Mouse (Mus musculus) MEL (cell line): ENCODE data around the gene Cdc123. TPM values are rescaled to one million over a fixed set of nuclear protein-coding genes. Genes with fewer than 3 reads are reported as not detected.

ENCODE experiments used
- DNase-seq: peaks from one replicate; pipeline ENCODE4 v3.0.0; 2011; ENCODE audit warnings: low read depth, low spot score
- H3K27ac ChIP-seq: 2 replicates; pipeline ENCODE4 v1.5.1; 2012; ENCODE audit warnings: low read depth, mild to moderate bottlenecking, control low read depth, low read length, moderate library complexity; ENCODE audit not compliant: control insufficient read depth
- H3K27me3 ChIP-seq, 2 experiments: fragments of 150-350 bp in 1 of 2; sonication (generic) in 1 of 2; 2 replicates each; pipeline ENCODE4 v1.6.1; 2012; ENCODE audit warnings: low read length in 2 of 2, mild to moderate bottlenecking in 2 of 2, improper control_type of control experiment in 1 of 2, moderate library complexity in 1 of 2; ENCODE audit not compliant: insufficient read depth in 2 of 2, control insufficient read depth in 1 of 2
- H3K36me3 ChIP-seq, 2 experiments: 2 replicates each; pipeline ENCODE4 v1.6.1; 2012 to 2014; ENCODE audit warnings: low read length in 2 of 2, improper control_type of control experiment in 1 of 2, inconsistent platforms in 1 of 2, mild to moderate bottlenecking in 1 of 2; ENCODE audit not compliant: insufficient read depth in 2 of 2, control insufficient read depth in 1 of 2
- H3K4me1 ChIP-seq, 2 experiments: fragments of 150-350 bp in 1 of 2; sonication (generic) in 1 of 2; 2 replicates each; pipeline ENCODE4 v1.6.1; 2012; ENCODE audit warnings: low read length in 2 of 2, improper control_type of control experiment in 1 of 2, mild to moderate bottlenecking in 1 of 2; ENCODE audit not compliant: insufficient read depth in 2 of 2, control insufficient read depth in 1 of 2
- H3K4me3 ChIP-seq, 2 experiments: fragments of 150-350 bp in 1 of 2; sonication (generic) in 1 of 2; 2 replicates each; pipeline ENCODE4 v1.5.1; 2012; ENCODE audit warnings: low read depth in 2 of 2, low read length in 2 of 2, mild to moderate bottlenecking in 2 of 2, moderate library complexity in 2 of 2, control low read depth in 1 of 2, improper control_type of control experiment in 1 of 2; ENCODE audit not compliant: control insufficient read depth in 1 of 2, insufficient read depth in 1 of 2
- H3K79me2 ChIP-seq: 2 replicates; pipeline ENCODE4 v1.6.1; 2012; ENCODE audit warnings: mild to moderate bottlenecking, low read length, moderate library complexity; ENCODE audit not compliant: control insufficient read depth, poor library complexity, insufficient read depth
- H3K9ac ChIP-seq: 2 replicates; pipeline ENCODE4 v1.6.1; 2012; ENCODE audit warnings: low read depth, mild to moderate bottlenecking, control low read depth, low read length, moderate library complexity; ENCODE audit not compliant: control insufficient read depth, poor library complexity, severe bottlenecking
- H3K9me3 ChIP-seq: fragments of 150-350 bp; sonication (generic); replicated peaks from 2 replicates; pipeline ENCODE4 v1.6.1; 2012; ENCODE audit warnings: mild to moderate bottlenecking, low read length, improper control_type of control experiment, moderate library complexity; ENCODE audit not compliant: insufficient read depth
- CHD1 ChIP-seq: IDR thresholded peaks from 2 replicates; pipeline ENCODE4 v1.6.1; 2012; ENCODE audit warnings: low read depth, mild to moderate bottlenecking, inconsistent platforms, low read length, improper control_type of control experiment
- CHD2 ChIP-seq: IDR thresholded peaks from 2 replicates; pipeline ENCODE4 v1.6.1; 2011; ENCODE audit warnings: low read length, improper control_type of control experiment
- ELF1 ChIP-seq: IDR thresholded peaks from 2 replicates; pipeline ENCODE4 v1.6.1; 2014; ENCODE audit warnings: low read depth, mild to moderate bottlenecking, inconsistent platforms, low read length, improper control_type of control experiment, moderate library complexity
- EP300 ChIP-seq, 2 experiments: IDR thresholded peaks; 2 replicates each; pipeline ENCODE4 v1.6.1; 2011; ENCODE audit warnings: improper control_type of control experiment in 2 of 2, low read length in 2 of 2, low read depth in 1 of 2, mild to moderate bottlenecking in 1 of 2
- ETS1 ChIP-seq: IDR thresholded peaks from 2 replicates; pipeline ENCODE4 v1.6.1; 2012; ENCODE audit warnings: low read depth, mild to moderate bottlenecking, inconsistent platforms, low read length, improper control_type of control experiment, moderate library complexity
- GABPA ChIP-seq: IDR thresholded peaks from 2 replicates; pipeline ENCODE4 v1.6.1; 2012; ENCODE audit warnings: low read depth, mild to moderate bottlenecking, inconsistent platforms, low read length, improper control_type of control experiment, moderate library complexity
- GATA1 ChIP-seq: IDR thresholded peaks from 2 replicates; pipeline ENCODE4 v1.6.1; 2011; ENCODE audit warnings: low read depth, low read length, improper control_type of control experiment
- HCFC1 ChIP-seq: IDR thresholded peaks from 2 replicates; pipeline ENCODE4 v1.6.1; 2012; ENCODE audit warnings: low read depth, mild to moderate bottlenecking, inconsistent platforms, low read length, improper control_type of control experiment, moderate library complexity
- KAT2A ChIP-seq: conservative IDR thresholded peaks from 2 replicates; pipeline ENCODE4 v1.6.1; 2012; ENCODE audit warnings: low read depth, low read length, improper control_type of control experiment, inconsistent platforms
- MAFK ChIP-seq: IDR thresholded peaks from 2 replicates; pipeline ENCODE4 v1.6.1; 2011; ENCODE audit warnings: low read depth, mild to moderate bottlenecking, low read length, improper control_type of control experiment, borderline replicate concordance
- MAZ ChIP-seq: IDR thresholded peaks from 2 replicates; pipeline ENCODE4 v1.6.1; 2012; ENCODE audit warnings: low read depth, mild to moderate bottlenecking, inconsistent platforms, low read length, improper control_type of control experiment
- MEF2A ChIP-seq: IDR thresholded peaks from 2 replicates; pipeline ENCODE4 v1.6.1; 2014; ENCODE audit warnings: low read depth, mild to moderate bottlenecking, inconsistent platforms, low read length, improper control_type of control experiment; ENCODE audit not compliant: poor library complexity, insufficient replicate concordance, severe bottlenecking; ENCODE audit errors: extremely low read depth
- MXI1 ChIP-seq: IDR thresholded peaks from 2 replicates; pipeline ENCODE4 v1.6.1; 2011; ENCODE audit warnings: mild to moderate bottlenecking, low read depth, low read length, improper control_type of control experiment
- MYB ChIP-seq: IDR thresholded peaks from 2 replicates; pipeline ENCODE4 v1.6.1; 2011; ENCODE audit warnings: mild to moderate bottlenecking, low read depth, low read length, improper control_type of control experiment
- MYC ChIP-seq: IDR thresholded peaks from 2 replicates; pipeline ENCODE4 v1.6.1; 2011; ENCODE audit warnings: low read depth, mild to moderate bottlenecking, low read length, improper control_type of control experiment, moderate library complexity
- NELFE ChIP-seq: IDR thresholded peaks from 2 replicates; pipeline ENCODE4 v1.6.1; 2011; ENCODE audit warnings: low read depth, low read length, improper control_type of control experiment
- POLR2A ChIP-seq, 2 experiments: IDR thresholded peaks; 2 replicates each; pipeline ENCODE4 v1.6.1; 2011 to 2012; ENCODE audit warnings: low read length in 2 of 2, mild to moderate bottlenecking in 2 of 2, control low read depth in 1 of 2, improper control_type of control experiment in 1 of 2, low read depth in 1 of 2, moderate library complexity in 1 of 2; ENCODE audit not compliant: control insufficient read depth in 1 of 2, insufficient read depth in 1 of 2, poor library complexity in 1 of 2
- POLR2AphosphoS5 ChIP-seq: IDR thresholded peaks from 2 replicates; pipeline ENCODE4 v1.6.1; 2012; ENCODE audit warnings: low read depth, borderline replicate concordance, mild to moderate bottlenecking, inconsistent platforms, low read length, moderate library complexity, mixed read lengths
- RCOR1 ChIP-seq: IDR thresholded peaks from 2 replicates; pipeline ENCODE4 v1.6.1; 2012; ENCODE audit warnings: low read depth, mild to moderate bottlenecking, inconsistent platforms, low read length, improper control_type of control experiment
- SMC3 ChIP-seq: IDR thresholded peaks from 2 replicates; pipeline ENCODE4 v1.6.1; 2011; ENCODE audit warnings: low read depth, low read length, improper control_type of control experiment
- TAL1 ChIP-seq: IDR thresholded peaks from 2 replicates; pipeline ENCODE4 v1.6.1; 2012; ENCODE audit warnings: mild to moderate bottlenecking, inconsistent platforms, low read length, moderate library complexity, mixed read lengths
- TCF12 ChIP-seq: IDR thresholded peaks from 2 replicates; pipeline ENCODE4 v1.6.1; 2014; ENCODE audit warnings: low read depth, mild to moderate bottlenecking, inconsistent platforms, low read length, improper control_type of control experiment, moderate library complexity
- UBTF ChIP-seq: IDR thresholded peaks from 2 replicates; pipeline ENCODE4 v1.6.1; 2012; ENCODE audit warnings: low read depth, mild to moderate bottlenecking, inconsistent platforms, low read length, improper control_type of control experiment, moderate library complexity, borderline replicate concordance; ENCODE audit not compliant: insufficient read depth
- USF1 ChIP-seq: IDR thresholded peaks from 2 replicates; pipeline ENCODE4 v1.6.1; 2014; ENCODE audit warnings: low read depth, mild to moderate bottlenecking, inconsistent platforms, low read length, improper control_type of control experiment, moderate library complexity
- USF2 ChIP-seq, 2 experiments: IDR thresholded peaks; 2 replicates each; pipeline ENCODE4 v1.6.1; 2011 to 2012; ENCODE audit warnings: improper control_type of control experiment in 2 of 2, low read length in 2 of 2, borderline replicate concordance in 1 of 2, inconsistent platforms in 1 of 2, low read depth in 1 of 2, mild to moderate bottlenecking in 1 of 2; ENCODE audit not compliant: insufficient read depth in 1 of 2
- ZC3H11A ChIP-seq: IDR thresholded peaks from 2 replicates; pipeline ENCODE4 v1.6.1; 2012; ENCODE audit warnings: low read depth, mild to moderate bottlenecking, inconsistent platforms, low read length, improper control_type of control experiment
- ZMIZ1 ChIP-seq: IDR thresholded peaks from 2 replicates; pipeline ENCODE4 v1.6.1; 2012; ENCODE audit warnings: low read depth, mild to moderate bottlenecking, inconsistent platforms, low read length, improper control_type of control experiment, moderate library complexity
- ZNF384 ChIP-seq: IDR thresholded peaks from 2 replicates; pipeline ENCODE4 v1.6.1; 2012; ENCODE audit warnings: low read depth, mild to moderate bottlenecking, inconsistent platforms, low read length, improper control_type of control experiment
- polyA plus RNA-seq, 2 experiments: library from polyadenylated mRNA; stranded (reverse) in 1 of 2; unstranded in 1 of 2; fragments of >175 nt in 1 of 2; fragments of >200 nt in 1 of 2; gene quantifications; 2 replicates each; pipeline versions ENCODE4 v1.2.1 to v1.2.4; 2012; ENCODE audit warnings: low replicate concordance in 2 of 2, low read depth in 1 of 2; ENCODE audit not compliant: insufficient read length in 2 of 2, insufficient read depth in 1 of 2, missing spikeins in 1 of 2
- total RNA-seq: library from RNA; depleted of rRNA; stranded (reverse); fragments of 300-350 nt; gene quantifications from 2 replicates; pipeline ENCODE4 v1.2.3, GENCODE M21; 2012

Cdc123 gene
- total and polyA plus RNA-seq, 3 experiments, result 190 to 770 (median 338) TPM

- TF ChIP-seq RCOR1 (peak; percentile 97), MEF2A (no peak)
- TF ChIP-seq, all 39 proteins: peak for 16
These were observed 40.4 kb downstream of the Cdc123 start (continued) for GRCm38 (mm10) chr2:5804440-5805045.

GRCm38 (mm10) chr2:5801927-5802590, 42.9 kb downstream of the Cdc123 start:
- Histone ChIP-seq H3K9ac (peak overlapping the region; percentile 52), H3K27ac (peak overlapping the region; percentile 95), H3K36me3 (peaks cover 0 to 48% of the 10 kb centered on the region in 2 experiments; a peak in 3 of 4 replicates)

GRCm38 (mm10) chr2:5801182-5801640, 43.8 kb downstream of the Cdc123 start:
- no peaks in the 10 kb centered on the region for H3K79me2 ChIP-seq
- no peaks in the 10 kb centered on the region for H3K9me3 ChIP-seq
- peaks cover 21 to 34% of the 10 kb centered on the region in 2 experiments for H3K4me1 ChIP-seq
- H3K27ac ChIP-seq, result peak overlapping the region; percentile 95
- H3K9ac ChIP-seq, result peak overlapping the region; percentile 52
- peak overlapping the region; percentile 17 to 38; a peak in 3 of 4 replicates for H3K4me3 ChIP-seq
- no peaks in the 10 kb centered on the region for H3K27me3 ChIP-seq
- peak; percentile 94 for DNase-seq
- H3K36me3 ChIP-seq, result peaks cover 0 to 48% of the 10 kb centered on the region in 2 experiments; a peak in 3 of 4 replicates
- no peak for TF ChIP-seq USF1
- TF ChIP-seq HCFC1, result 0 out of 2 replicates have a peak, but pooled peaks have one; percentile 24
- no peak for TF ChIP-seq MAZ
- no peak for TF ChIP-seq MEF2A
- TF ChIP-seq ELF1, result peak; percentile 68; the same call in 1 of the 2 replicates
- TF ChIP-seq USF2 (IDR thresholded peaks at IDR 0.05; ENCODE audit: borderline replicate concordance in 1 of 2, insufficient read depth in 1 of 2, low read depth in 1 of 2, low read length in 2 of 2), result no peak
- TF ChIP-seq MAFK, result peak; percentile 66; the same call in 1 of the 2 replicates
- peak; percentile 35; the same call in 1 of the 2 replicates for TF ChIP-seq MXI1
- peak; percentile 96 for TF ChIP-seq MYB
- TF ChIP-seq ZC3H11A, result no peak
- no peak for TF ChIP-seq POLR2AphosphoS5
- 0 out of 2 replicates have a peak, but pooled peaks have one; percentile 34 for TF ChIP-seq NELFE
- TF ChIP-seq GABPA, result no peak
- TF ChIP-seq UBTF, result no peak
- TF ChIP-seq KAT2A, result no peak; the same call in 1 of the 2 replicates
- TF ChIP-seq SMC3, result no peak
- TF ChIP-seq POLR2A (IDR thresholded peaks at IDR 0.05; ENCODE audit: control insufficient read depth in 1 of 2, insufficient read depth in 1 of 2, low read depth in 1 of 2, low read length in 2 of 2, poor library complexity in 1 of 2), result peak in 1 of 2 experiments; percentile 73; a peak in 2 of 4 replicates
- peak; percentile 59; the same call in 1 of the 2 replicates for TF ChIP-seq MYC
- peak; percentile 61; the same call in 1 of the 2 replicates for TF ChIP-seq ZMIZ1

More at GRCm38 (mm10) chr2:5801927-5802590, 42.9 kb downstream of the Cdc123 start:
- TF ChIP-seq EP300 (IDR thresholded peaks at IDR 0.05; ENCODE audit: low read depth in 1 of 2, low read length in 2 of 2) (peak; percentile 85 to 92), MAFK (no peak), NELFE (no peak), ETS1 (peak; percentile 82), TCF12 (peak; percentile 82), GATA1 (peak; percentile 79), RCOR1 (peak; percentile 57; the same call in 1 of the 2 replicates), CHD2 (no peak), TAL1 (peak; percentile 77), MYB (peak; percentile 76), CHD1 (0 out of 2 replicates have a peak, but pooled peaks have one; percentile 51), ZNF384 (no peak)
- Histone ChIP-seq H3K4me1 (peaks cover 21 to 34% of the 10 kb centered on the region in 2 experiments), H3K4me3 (peak overlapping the region; percentile 17 to 38), H3K9me3 (no peaks in the 10 kb centered on the region), H3K27me3 (no peaks in the 10 kb centered on the region), H3K79me2 (no peaks in the 10 kb centered on the region)
- DNase-seq, result peak; percentile 72
